Mouse (Mus musculus) intestine, embryonic 16.5 days (tissue): ENCODE data around the gene Shcbp1l. TPM values are rescaled to one million over a fixed set of nuclear protein-coding genes. Genes with fewer than 3 reads are reported as not detected.

ENCODE experiments used
- ATAC-seq: fragments of 200-750 bp; cut with Nextera tagmentation; 2 replicates; pipeline ENCODE4 v1.8.0; 2017; ENCODE audit warnings: moderate TSS enrichment, moderate library complexity
- H3K27ac ChIP-seq: fragments of 300-500 bp; sonication (generic); 2 replicates; pipeline ENCODE4 v1.5.1; 2014; ENCODE audit warnings: mild to moderate bottlenecking, low read length
- H3K27me3 ChIP-seq: fragments of 300-500 bp; sonication (generic); replicated peaks from 2 replicates; pipeline ENCODE4 v1.6.1; 2014; ENCODE audit warnings: low read length, control low read depth, mixed read lengths; ENCODE audit not compliant: control insufficient read depth, insufficient read depth
- H3K36me3 ChIP-seq: fragments of 300-500 bp; sonication (generic); 2 replicates; pipeline ENCODE4 v1.6.1; 2014; ENCODE audit warnings: low read length, control low read depth; ENCODE audit not compliant: control insufficient read depth, insufficient read depth
- H3K4me1 ChIP-seq: fragments of 300-500 bp; sonication (generic); 2 replicates; pipeline ENCODE4 v1.6.1; 2014; ENCODE audit warnings: low read length, control low read depth, mixed read lengths; ENCODE audit not compliant: control insufficient read depth, insufficient read depth
- H3K4me2 ChIP-seq: fragments of 300-500 bp; sonication (generic); 2 replicates; pipeline ENCODE4 v1.6.1; 2014; ENCODE audit warnings: low read depth, low read length, control low read depth
- H3K4me3 ChIP-seq: fragments of 300-500 bp; sonication (generic); 2 replicates; pipeline ENCODE4 v1.5.1; 2014; ENCODE audit warnings: mild to moderate bottlenecking, low read length
- H3K9ac ChIP-seq: fragments of 300-500 bp; sonication (generic); 2 replicates; pipeline ENCODE4 v1.6.1; 2014; ENCODE audit warnings: low read depth, low read length
- H3K9me3 ChIP-seq: fragments of 300-500 bp; sonication (generic); 2 replicates; pipeline ENCODE4 v1.6.1; 2016; ENCODE audit warnings: low read length, control low read depth; ENCODE audit not compliant: control insufficient read depth
- WGBS: fragments of 180-500 bp; shearing (Covaris S2); extraction: QIAGEN DNeasy Blood & Tissue Kit; methylation state at CpG from one replicate; pipeline ENCODE4 v1.1.7; 2014; 5-methylcytosine and 5-hydroxymethylcytosine counted together
- polyA plus RNA-seq: library from polyadenylated mRNA; unstranded; fragments of >200 nt; fragmentation: Nextera tagmentation; extraction: Ambion mirVana; gene quantifications from 2 replicates; pipeline ENCODE4 v1.2.1, GENCODE M21; 2015

Shcbp1l gene
- polyA plus RNA-seq, 1 experiment from 2014 or later = not detected

GRCm38 (mm10) chr1:153440752-153441151 is 15.8 kb downstream of the Shcbp1l start:
- H3K36me3 ChIP-seq = no peaks in the 10 kb centered on the region
- WGBS = 86% methylated on average over 4 of the region's 4 CpGs
- H3K27ac ChIP-seq = no peak overlapping the region
- H3K27me3 ChIP-seq = no peaks in the 10 kb centered on the region
- H3K9me3 ChIP-seq = no peaks in the 10 kb centered on the region
- H3K4me2 ChIP-seq = no peak overlapping the region
- H3K4me1 ChIP-seq = no peaks in the 10 kb centered on the region
- no peak for ATAC-seq
- no peak overlapping the region for H3K9ac ChIP-seq
- H3K4me3 ChIP-seq = no peak overlapping the region

- no peaks in the 10 kb centered on the region for H3K4me1 ChIP-seq
- ATAC-seq = no peak
- H3K36me3 ChIP-seq = no peaks in the 10 kb centered on the region
- H3K4me3 ChIP-seq = no peak overlapping the region
- H3K9me3 ChIP-seq = no peaks in the 10 kb centered on the region
- no peak overlapping the region for H3K4me2 ChIP-seq
- WGBS = 77% methylated on average over 3 of the region's 3 CpGs
- no peak overlapping the region for H3K9ac ChIP-seq
- no peak overlapping the region for H3K27ac ChIP-seq
- no peaks in the 10 kb centered on the region for H3K27me3 ChIP-seq
Observed at GRCm38 (mm10) chr1:153441656-153442055, 16.7 kb downstream of the Shcbp1l start.

GRCm38 (mm10) chr1:153443019-153443418 is 18.1 kb downstream of the Shcbp1l start:
- Histone ChIP-seq H3K4me3 (no peak overlapping the region), H3K4me1 (no peaks in the 10 kb centered on the region), H3K4me2 (no peak overlapping the region), H3K27me3 (no peaks in the 10 kb centered on the region), H3K9me3 (no peaks in the 10 kb centered on the region), H3K9ac (no peak overlapping the region), H3K36me3 (no peaks in the 10 kb centered on the region), H3K27ac (no peak overlapping the region)
- 81% methylated on average over 1 of the region's 1 CpGs for WGBS
- no peak for ATAC-seq

GRCm38 (mm10) chr1:153443632-153444031 is 18.7 kb downstream of the Shcbp1l start:
- Histone ChIP-seq H3K27ac (no peak overlapping the region), H3K36me3 (no peaks in the 10 kb centered on the region), H3K4me1 (no peaks in the 10 kb centered on the region), H3K27me3 (no peaks in the 10 kb centered on the region), H3K9ac (no peak overlapping the region), H3K4me2 (no peak overlapping the region), H3K9me3 (no peaks in the 10 kb centered on the region), H3K4me3 (no peak overlapping the region)
- whole genome bisulfite sequencing = 73% methylated on average over 4 of the region's 4 CpGs
- no peak for ATAC-seq

- WGBS = 96% methylated on average over 20 of the region's 20 CpGs
Observed at GRCm38 (mm10) chr1:153446120-153446831, 21.3 kb downstream of the Shcbp1l start.

GRCm38 (mm10) chr1:153451237-153452154 is 26.5 kb downstream of the Shcbp1l start:
- H3K4me1 ChIP-seq = no peaks in the 10 kb centered on the region
- H3K9ac ChIP-seq = no peak overlapping the region
- H3K27ac ChIP-seq = no peak overlapping the region
- H3K4me3 ChIP-seq = no peak overlapping the region
- no peak overlapping the region for H3K4me2 ChIP-seq
- no peaks in the 10 kb centered on the region for H3K27me3 ChIP-seq
- WGBS = 76% methylated on average over 10 of the region's 10 CpGs
- H3K9me3 ChIP-seq = no peaks in the 10 kb centered on the region
- peaks cover 1% of the 10 kb centered on the region; the same call in 1 of the 2 replicates for H3K36me3 ChIP-seq
- ATAC-seq = no peak

More at GRCm38 (mm10) chr1:153446120-153446831, 21.3 kb downstream of the Shcbp1l start:
- H3K4me1 ChIP-seq = no peaks in the 10 kb centered on the region
- no peak overlapping the region for H3K4me2 ChIP-seq
- no peaks in the 10 kb centered on the region for H3K27me3 ChIP-seq
- H3K36me3 ChIP-seq = no peaks in the 10 kb centered on the region
- no peak for ATAC-seq
- H3K4me3 ChIP-seq = no peak overlapping the region
- H3K9me3 ChIP-seq = no peaks in the 10 kb centered on the region
- no peak overlapping the region for H3K27ac ChIP-seq
- no peak overlapping the region for H3K9ac ChIP-seq

GRCm38 (mm10) chr1:153453146-153453642 is 28.2 kb downstream of the Shcbp1l start:
- ATAC-seq = 0 out of 2 replicates have a peak, but pooled peaks have one; percentile 32
- 85% methylated on average over 3 of the region's 3 CpGs for WGBS

GRCm38 (mm10) chr1:153456137-153456536 is 31.2 kb downstream of the Shcbp1l start:
- 88% methylated on average over 5 of the region's 5 CpGs for WGBS
- no peaks in the 10 kb centered on the region for H3K4me1 ChIP-seq
- H3K4me3 ChIP-seq = no peak overlapping the region
- no peak overlapping the region for H3K9ac ChIP-seq
- no peak overlapping the region for H3K27ac ChIP-seq
- no peak overlapping the region for H3K4me2 ChIP-seq
- no peak for ATAC-seq
- H3K9me3 ChIP-seq = no peaks in the 10 kb centered on the region
- H3K36me3 ChIP-seq = peaks cover 17% of the 10 kb centered on the region
- H3K27me3 ChIP-seq = no peaks in the 10 kb centered on the region

More at GRCm38 (mm10) chr1:153453146-153453642, 28.2 kb downstream of the Shcbp1l start:
- Histone ChIP-seq H3K36me3 (peaks cover 9% of the 10 kb centered on the region; the same call in 1 of the 2 replicates), H3K27ac (no peak overlapping the region), H3K4me3 (no peak overlapping the region), H3K9me3 (no peaks in the 10 kb centered on the region), H3K4me1 (no peaks in the 10 kb centered on the region), H3K9ac (no peak overlapping the region), H3K4me2 (no peak overlapping the region), H3K27me3 (no peaks in the 10 kb centered on the region)

- 73% methylated on average over 1 of the region's 1 CpGs for WGBS
- no peak for ATAC-seq
- Histone ChIP-seq H3K4me3 (no peak overlapping the region), H3K4me1 (no peaks in the 10 kb centered on the region), H3K36me3 (peaks cover 23% of the 10 kb centered on the region), H3K27ac (no peak overlapping the region), H3K4me2 (no peak overlapping the region), H3K9ac (no peak overlapping the region), H3K27me3 (no peaks in the 10 kb centered on the region), H3K9me3 (no peaks in the 10 kb centered on the region)
Observed at GRCm38 (mm10) chr1:153461796-153462195, 36.8 kb downstream of the Shcbp1l start.
